Mouse (Mus musculus) spleen, adult 2 months (tissue): Measurements from ENCODE around the gene Ntrk2. TPM values are rescaled to one million over a fixed set of nuclear protein-coding genes. Genes with fewer than 3 reads are reported as not detected.

Source experiments
- DNase-seq, 2 experiments: peaks; one replicate each; pipeline versions ENCODE4 v3.0.0 to v3.0.0-alpha.2; 2012 to 2021; ENCODE audit warnings: low spot score in 2 of 2, low read depth in 1 of 2
- H3K27ac ChIP-seq: fragments of 200-500 bp; 2 replicates; pipeline ENCODE4 v1.5.1; 2012; ENCODE audit warnings: low read length, inconsistent platforms; ENCODE audit not compliant: insufficient read depth
- H3K27me3 ChIP-seq: fragments of 200-500 bp; 2 replicates; pipeline ENCODE4 v1.6.1; 2012; ENCODE audit warnings: mild to moderate bottlenecking, moderate library complexity, low read length, inconsistent platforms; ENCODE audit not compliant: control insufficient read depth, insufficient read depth
- H3K36me3 ChIP-seq: fragments of 200-500 bp; 2 replicates; pipeline ENCODE4 v1.6.1; 2012; ENCODE audit warnings: mild to moderate bottlenecking, low read length, inconsistent platforms; ENCODE audit not compliant: control insufficient read depth, insufficient read depth
- H3K4me1 ChIP-seq: fragments of 200-500 bp; 2 replicates; pipeline ENCODE4 v1.6.1; 2011; ENCODE audit warnings: inconsistent platforms; ENCODE audit not compliant: control insufficient read depth, insufficient read depth, insufficient read length
- H3K4me3 ChIP-seq: fragments of 200-500 bp; 2 replicates; pipeline ENCODE4 v1.5.1; 2011; ENCODE audit warnings: mild to moderate bottlenecking, inconsistent platforms; ENCODE audit not compliant: insufficient read depth, insufficient read length; ENCODE audit errors: extremely low read depth
- CTCF ChIP-seq: fragments of 200-500 bp; IDR thresholded peaks from 2 replicates; pipeline ENCODE4 v1.5.1; 2011; ENCODE audit warnings: mild to moderate bottlenecking, inconsistent platforms; ENCODE audit not compliant: insufficient read depth, insufficient read length, insufficient replicate concordance; ENCODE audit errors: extremely low read depth
- POLR2A ChIP-seq: fragments of 200-500 bp; IDR thresholded peaks from 2 replicates; pipeline ENCODE4 v1.6.1; 2011; ENCODE audit warnings: low read depth, low read length, inconsistent platforms
- WGBS: fragments of 180-500 bp; shearing (Covaris S2); methylation state at CpG from one replicate; pipeline ENCODE4 v1.1.7; 2018; 5-methylcytosine and 5-hydroxymethylcytosine counted together
- polyA plus RNA-seq: library from polyadenylated mRNA; depleted of rRNA; stranded (reverse); fragments of >200 nt; gene quantifications from 2 replicates; pipeline ENCODE4 v1.2.3, GENCODE M21; 2012

The Ntrk2 gene
- polyA plus RNA-seq, 1 experiment, result 1.3 TPM

- TF ChIP-seq POLR2A (no peak), CTCF (no peak)
- no peak overlapping the region for H3K27ac ChIP-seq
Observed at GRCm38 (mm10) chr13:58797386-58797785, 9.0 kb upstream of the Ntrk2 start.

GRCm38 (mm10) chr13:58801291-58801690 lies 5.1 kb upstream of the Ntrk2 start:
- no peaks in the 10 kb centered on the region for H3K4me1 ChIP-seq
- H3K27me3 ChIP-seq, result no peaks in the 10 kb centered on the region
- no peak overlapping the region for H3K27ac ChIP-seq
- WGBS, result 88% methylated on average over 3 of the region's 3 CpGs
- no peaks in the 10 kb centered on the region for H3K36me3 ChIP-seq
- no peak overlapping the region for H3K4me3 ChIP-seq
- DNase-seq, result no peak
- no peak for TF ChIP-seq CTCF
- no peak for TF ChIP-seq POLR2A

More at GRCm38 (mm10) chr13:58797386-58797785, 9.0 kb upstream of the Ntrk2 start:
- Histone ChIP-seq H3K36me3 (no peaks in the 10 kb centered on the region), H3K4me3 (no peak overlapping the region), H3K4me1 (no peaks in the 10 kb centered on the region), H3K27me3 (no peaks in the 10 kb centered on the region)
- no peak for DNase-seq
- 94% methylated on average over 7 of the region's 7 CpGs for WGBS

GRCm38 (mm10) chr13:58803882-58804281 lies 2.5 kb upstream of the Ntrk2 start:
- Histone ChIP-seq H3K27me3 (0 out of 2 replicates have a peak, but pooled peaks cover 3% of the 10 kb centered on the region), H3K36me3 (no peaks in the 10 kb centered on the region), H3K27ac (no peak overlapping the region), H3K4me3 (no peak overlapping the region), H3K4me1 (no peaks in the 10 kb centered on the region)
- DNase-seq, result no peak
- no peak for TF ChIP-seq POLR2A
- no peak for TF ChIP-seq CTCF
- 15% methylated on average over 1 of the region's 1 CpGs for WGBS

GRCm38 (mm10) chr13:58805833-58806232 lies 536 bp upstream of the Ntrk2 start:
- Histone ChIP-seq H3K4me3 (no peak overlapping the region), H3K27ac (no peak overlapping the region), H3K4me1 (no peaks in the 10 kb centered on the region), H3K27me3 (0 out of 2 replicates have a peak, but pooled peaks cover 3% of the 10 kb centered on the region), H3K36me3 (no peaks in the 10 kb centered on the region)
- WGBS, result 93% methylated on average over 11 of the region's 11 CpGs
- TF ChIP-seq POLR2A (no peak), CTCF (no peak)
- DNase-seq, result no peak

GRCm38 (mm10) chr13:58806896-58807628 lies 693 bp downstream of the Ntrk2 start:
- 5% methylated on average over 34 of the region's 34 CpGs for WGBS
- peak overlapping the region; percentile 3; the same call in 1 of the 2 replicates for H3K4me3 ChIP-seq
- H3K36me3 ChIP-seq, result no peaks in the 10 kb centered on the region
- no peak for TF ChIP-seq CTCF
- no peak for TF ChIP-seq POLR2A
- no peak for DNase-seq
- H3K27me3 ChIP-seq, result 0 out of 2 replicates have a peak, but pooled peaks cover 3% of the 10 kb centered on the region
- H3K4me1 ChIP-seq, result no peaks in the 10 kb centered on the region
- H3K27ac ChIP-seq, result no peak overlapping the region

- Histone ChIP-seq H3K4me3 (peak overlapping the region; percentile 17; the same call in 1 of the 2 replicates), H3K27me3 (0 out of 2 replicates have a peak, but pooled peaks cover 3% of the 10 kb centered on the region), H3K4me1 (no peaks in the 10 kb centered on the region), H3K27ac (no peak overlapping the region), H3K36me3 (no peaks in the 10 kb centered on the region)
- whole genome bisulfite sequencing, result 4% methylated on average over 48 of the region's 50 CpGs
- DNase-seq, result no peak
- TF ChIP-seq CTCF, result no peak
- TF ChIP-seq POLR2A, result no peak
Observed at GRCm38 (mm10) chr13:58807629-58808363, 1.4 kb downstream of the Ntrk2 start.
